Mouse (Mus musculus): Measurements from ENCODE around the gene Faah. TPM values are rescaled to one million over a fixed set of nuclear protein-coding genes. Genes with fewer than 3 reads are reported as not detected.

The Faah gene
- total RNA-seq (2017) = 14.7 and 15.8 TPM in 2 replicates

GRCm38 (mm10) chr4:116017902-116018746 is at the start of gene Faah:
TSS of gene Faah (minus strand) at chr4:116017926.
- ATAC-seq (ENCODE audit: extremely low read depth, insufficient number of reproducible peaks, low FRiP score, poor library complexity, severe bottlenecking) = no peak

GRCm38 (mm10) chr4:116063855-116064254 is 46.1 kb upstream of the Faah start:
- no peak for ATAC-seq (ENCODE audit: extremely low read depth, insufficient number of reproducible peaks, low FRiP score, poor library complexity, severe bottlenecking)

GRCm38 (mm10) chr4:116059012-116059726 is 41.4 kb upstream of the Faah start:
- no peak for ATAC-seq (ENCODE audit: extremely low read depth, insufficient number of reproducible peaks, low FRiP score, poor library complexity, severe bottlenecking)

- ATAC-seq (ENCODE audit: extremely low read depth, insufficient number of reproducible peaks, low FRiP score, poor library complexity, severe bottlenecking) = no peak
Measured at GRCm38 (mm10) chr4:116057559-116057958, 39.8 kb upstream of the Faah start.

- peak; percentile 91 for ATAC-seq (ENCODE audit: extremely low read depth, insufficient number of reproducible peaks, low FRiP score, poor library complexity, severe bottlenecking)
Measured at GRCm38 (mm10) chr4:116053399-116053961, 35.8 kb upstream of the Faah start, which contains the start of gene Nsun4. TSS of gene Nsun4 (minus strand) at chr4:116053876.

GRCm38 (mm10) chr4:116052526-116053293 is 35.0 kb upstream of the Faah start:
- ATAC-seq (ENCODE audit: extremely low read depth, insufficient number of reproducible peaks, low FRiP score, poor library complexity, severe bottlenecking) = peak; percentile 18; the same call in 1 of the 2 replicates

- no peak for ATAC-seq (ENCODE audit: extremely low read depth, insufficient number of reproducible peaks, low FRiP score, poor library complexity, severe bottlenecking)
Measured at GRCm38 (mm10) chr4:116049211-116049610, 31.5 kb upstream of the Faah start.

GRCm38 (mm10) chr4:116048130-116048920 is 30.6 kb upstream of the Faah start:
- ATAC-seq (ENCODE audit: extremely low read depth, insufficient number of reproducible peaks, low FRiP score, poor library complexity, severe bottlenecking) = no peak

GRCm38 (mm10) chr4:116047681-116048080 is 30.0 kb upstream of the Faah start:
- ATAC-seq (ENCODE audit: extremely low read depth, insufficient number of reproducible peaks, low FRiP score, poor library complexity, severe bottlenecking) = no peak

- no peak for ATAC-seq (ENCODE audit: extremely low read depth, insufficient number of reproducible peaks, low FRiP score, poor library complexity, severe bottlenecking)
Measured at GRCm38 (mm10) chr4:116046604-116047003, 28.9 kb upstream of the Faah start.

GRCm38 (mm10) chr4:116042186-116042585 is 24.5 kb upstream of the Faah start:
- no peak for ATAC-seq (ENCODE audit: extremely low read depth, insufficient number of reproducible peaks, low FRiP score, poor library complexity, severe bottlenecking)

- ATAC-seq (ENCODE audit: extremely low read depth, insufficient number of reproducible peaks, low FRiP score, poor library complexity, severe bottlenecking) = no peak
Measured at GRCm38 (mm10) chr4:116040466-116040865, 22.7 kb upstream of the Faah start.

- no peak for ATAC-seq (ENCODE audit: extremely low read depth, insufficient number of reproducible peaks, low FRiP score, poor library complexity, severe bottlenecking)
Measured at GRCm38 (mm10) chr4:116033374-116033773, 15.6 kb upstream of the Faah start.

GRCm38 (mm10) chr4:116032906-116033305 is 15.2 kb upstream of the Faah start:
- no peak for ATAC-seq (ENCODE audit: extremely low read depth, insufficient number of reproducible peaks, low FRiP score, poor library complexity, severe bottlenecking)

- ATAC-seq (ENCODE audit: extremely low read depth, insufficient number of reproducible peaks, low FRiP score, poor library complexity, severe bottlenecking) = peak; percentile 18; the same call in 1 of the 2 replicates
Measured at GRCm38 (mm10) chr4:116017300-116017901, 325 bp downstream of the Faah start.

- no peak for ATAC-seq (ENCODE audit: extremely low read depth, insufficient number of reproducible peaks, low FRiP score, poor library complexity, severe bottlenecking)
Measured at GRCm38 (mm10) chr4:116016862-116017299, 845 bp downstream of the Faah start.

GRCm38 (mm10) chr4:116016396-116016795 is 1.3 kb downstream of the Faah start:
- ATAC-seq (ENCODE audit: extremely low read depth, insufficient number of reproducible peaks, low FRiP score, poor library complexity, severe bottlenecking) = no peak

GRCm38 (mm10) chr4:116015996-116016395 is 1.7 kb downstream of the Faah start:
- no peak for ATAC-seq (ENCODE audit: extremely low read depth, insufficient number of reproducible peaks, low FRiP score, poor library complexity, severe bottlenecking)

All from neutrophil, adult 5-6 weeks (primary cell).